Mouse (Mus musculus) heart, postnatal 36 days (tissue): ENCODE measurements around the gene Tpbgl. TPM values are rescaled to one million over a fixed set of nuclear protein-coding genes. Genes with fewer than 3 reads are reported as not detected.

Experiments
- DNase-seq, 2 experiments: peaks; one replicate each; pipeline ENCODE4 v3.0.0; 2021 to 2022
- intact Hi-C: fragments of 180-260 bp; cut with DNase I; formaldehyde crosslinking; loops from one replicate; pipeline ENCODE4 v1.15.1; 2025
- total RNA-seq, 2 experiments: library from RNA; stranded (reverse); gene quantifications; 2 replicates each; pipeline ENCODE4 v1.2.3; 2021

Gene Tpbgl
- 1 to 10 TPM; 3.0 to 3.6 TPM for total RNA-seq

DNA sequence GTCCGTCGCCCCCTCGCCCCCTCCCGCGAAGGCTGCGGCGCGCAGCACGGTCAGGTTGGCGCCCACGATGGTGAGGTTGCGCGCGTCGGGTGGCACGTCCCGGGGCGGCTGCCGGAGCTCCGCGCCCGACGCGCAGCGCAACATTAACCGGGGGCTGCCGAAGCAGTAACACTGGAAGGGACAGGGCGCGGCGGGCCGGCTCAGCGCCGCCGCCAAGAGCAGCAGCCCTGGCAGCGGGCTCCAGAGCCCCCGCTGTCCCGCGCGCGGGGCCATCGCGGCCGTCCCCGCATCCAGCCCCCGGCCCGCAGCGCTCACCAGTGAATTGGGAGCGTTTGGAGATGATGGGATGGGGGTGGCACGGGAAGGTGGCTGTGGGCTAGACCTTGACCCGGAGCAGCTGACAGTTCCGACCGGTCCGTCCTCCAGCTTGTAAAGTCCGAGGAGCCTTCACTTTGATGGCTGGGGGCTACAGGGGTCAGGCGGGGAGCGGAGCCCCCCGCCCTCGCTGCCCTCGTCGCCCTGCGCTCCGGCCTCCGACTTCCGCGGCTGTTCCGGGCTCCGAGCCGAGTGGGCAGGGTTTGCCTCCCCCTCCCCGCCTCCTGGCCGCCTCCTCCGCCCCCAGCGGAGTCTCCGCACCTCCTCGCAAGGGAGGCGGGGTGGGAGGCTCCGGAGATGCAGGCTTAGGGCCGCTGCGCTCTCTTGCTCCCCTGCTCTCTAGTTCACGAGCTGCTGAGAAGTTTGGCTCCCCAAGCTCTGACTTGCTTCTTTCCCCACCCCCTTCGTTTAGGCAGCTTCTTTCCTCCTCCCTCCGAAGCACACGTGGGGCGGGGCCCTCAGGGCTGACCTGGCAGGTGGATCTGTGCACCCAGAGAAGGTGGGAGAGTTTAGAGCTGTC, at the start of gene Tpbgl:
Gene Tpbgl, minus strand, starts transcription at position 728 of the 895 bp plus-strand sequence.
- DNase-seq = peak; percentile 77 to 79
- intact Hi-C loops = loop anchor here (2.0 kb wide), 1 partner anchor 32 kb away; no protein-coding TSS in a partner anchor

DNA sequence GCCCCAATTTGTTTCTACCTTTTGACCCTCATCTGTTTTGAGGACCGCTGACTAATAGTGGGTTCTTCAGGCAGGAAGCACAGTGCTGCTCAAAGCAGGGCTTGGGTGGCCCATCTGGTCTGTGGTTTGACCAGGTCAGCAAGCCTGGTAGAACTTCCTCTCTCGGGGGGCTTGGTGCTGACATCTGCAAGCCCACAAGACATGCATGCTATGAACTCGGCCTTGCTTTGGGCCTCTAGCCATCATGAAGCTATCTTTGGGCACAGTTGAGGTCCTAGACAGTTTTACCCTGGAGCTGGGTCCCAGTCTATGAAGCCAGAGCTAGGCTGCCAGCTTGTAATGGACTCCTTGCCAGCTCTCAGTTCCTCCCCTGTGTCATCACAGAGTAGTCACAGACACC, 48.0 kb upstream of the Tpbgl start:
- intact Hi-C loops = no loop called here
- DNase-seq = no peak

DNA sequence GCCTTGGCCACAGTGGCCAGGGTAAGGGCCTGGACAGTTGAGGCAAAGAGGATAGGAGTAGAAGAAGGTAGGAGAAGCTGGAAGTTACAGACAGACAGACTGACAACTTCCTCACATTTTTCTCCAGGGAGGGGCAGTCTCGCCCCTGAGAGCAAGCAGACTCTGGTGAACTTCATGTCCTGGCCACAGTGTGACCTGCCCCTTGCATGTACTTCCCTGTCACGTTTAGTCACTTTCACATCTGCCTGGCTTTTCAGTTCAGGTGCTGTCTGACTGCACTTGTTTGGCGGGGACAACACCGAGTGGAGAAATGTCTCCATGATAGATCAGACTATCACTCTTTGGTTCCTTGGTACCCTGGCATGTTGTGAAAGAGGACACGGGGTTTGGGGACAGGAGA, 47.3 kb upstream of the Tpbgl start:
- DNase-seq = no peak
- intact Hi-C loops = no loop called here

DNA sequence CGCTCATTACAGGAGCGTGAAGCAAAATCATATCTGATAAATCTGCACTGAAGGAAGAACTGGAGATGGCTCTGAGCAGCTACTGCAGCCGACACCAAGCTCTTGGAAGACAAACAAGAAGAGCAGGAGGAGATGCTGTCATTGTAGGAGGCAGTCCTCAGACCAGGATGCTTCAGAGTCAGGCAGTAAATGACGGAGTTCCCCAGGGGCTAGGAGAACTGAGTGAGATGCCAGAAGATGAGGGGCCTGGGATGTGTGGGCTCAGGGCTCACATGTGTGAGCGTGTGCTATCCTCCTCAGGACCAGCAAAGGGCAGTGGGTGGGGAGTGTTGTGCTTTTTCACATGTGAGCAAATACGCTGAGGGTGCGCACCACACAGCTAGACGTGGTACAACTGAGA, 46.3 kb upstream of the Tpbgl start:
- intact Hi-C loops = no loop called here
- no peak for DNase-seq

DNA sequence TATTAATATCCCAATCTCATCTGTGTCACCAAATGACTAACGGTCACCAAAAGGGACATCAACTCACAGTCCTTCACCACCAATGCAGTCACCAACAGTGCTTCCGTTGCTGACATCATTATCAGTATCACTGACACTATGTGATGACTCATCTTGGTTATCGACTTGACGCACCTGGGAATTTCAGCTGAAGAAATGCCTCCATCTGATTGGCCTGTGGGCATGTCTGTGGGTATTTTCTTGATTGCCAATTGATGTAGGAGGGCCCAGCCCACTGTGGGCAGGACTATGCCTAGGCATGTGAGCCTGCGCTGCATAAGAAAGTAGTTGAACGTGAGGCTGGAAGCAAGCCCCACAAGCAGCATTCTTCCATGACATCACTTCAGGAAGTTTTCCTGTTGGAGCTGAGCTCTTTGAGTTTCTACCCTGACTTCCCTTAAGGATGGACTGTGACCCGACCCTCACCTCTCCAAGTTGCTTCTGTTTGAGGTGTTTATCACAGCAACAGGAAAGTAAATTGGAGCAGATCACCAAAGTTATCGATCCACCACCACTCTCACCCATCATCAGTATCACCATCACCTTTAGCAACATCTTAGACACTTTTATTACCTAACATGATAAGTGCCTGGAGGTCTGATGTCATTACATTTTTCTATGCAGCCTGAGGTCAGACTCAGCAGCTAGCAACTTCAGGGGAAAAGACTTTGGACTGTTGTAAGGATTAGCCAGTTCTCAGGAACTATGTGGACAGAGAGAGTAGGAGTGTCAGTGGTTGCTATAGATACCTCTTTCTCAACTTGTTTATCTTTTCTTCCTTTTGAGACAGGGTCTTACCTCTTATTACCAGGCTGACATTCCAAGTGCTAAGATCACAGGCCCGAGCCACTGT, 44.9 kb upstream of the Tpbgl start:
- intact Hi-C loops = no loop called here
- DNase-seq = no peak

DNA sequence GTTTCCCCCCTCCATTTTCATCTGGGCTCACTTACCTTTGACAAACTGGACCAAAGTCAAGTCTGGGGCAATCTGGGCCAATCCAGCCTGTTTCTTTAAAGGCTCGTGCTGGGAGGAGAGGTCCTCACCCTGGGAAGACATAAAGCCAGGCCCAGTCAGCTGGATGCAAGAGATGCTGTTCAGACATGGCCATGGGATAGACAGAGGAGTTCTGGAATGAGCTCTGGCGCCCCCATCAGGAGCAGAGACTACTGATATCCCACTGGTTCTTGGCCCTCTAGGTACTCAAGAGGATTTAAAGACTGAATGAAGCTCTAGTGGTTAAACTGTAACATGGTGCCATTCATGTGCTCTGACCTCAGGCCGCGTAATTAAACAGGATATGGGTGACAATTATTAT, 44.0 kb upstream of the Tpbgl start:
- no peak for DNase-seq
- intact Hi-C loops = no loop called here

DNA sequence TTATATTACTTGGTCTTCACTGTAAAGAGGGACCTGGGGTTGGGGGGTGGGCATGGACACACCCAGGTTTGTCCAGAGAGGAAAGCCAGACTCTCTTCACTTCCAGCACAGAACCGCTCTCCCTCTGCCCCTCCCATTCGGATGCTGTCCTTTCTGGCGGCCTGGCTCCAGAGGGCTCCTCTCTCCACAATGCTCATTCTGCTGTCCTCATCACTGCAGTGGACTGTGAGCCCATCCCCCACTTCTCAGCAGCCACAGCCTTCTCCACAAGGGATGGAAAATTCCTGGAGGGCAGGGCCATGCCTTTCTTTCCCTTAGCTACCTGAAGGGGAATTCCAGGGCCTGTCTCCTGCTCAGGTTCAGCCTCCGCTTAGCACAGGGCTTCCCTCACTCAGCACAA, 41.9 kb upstream of the Tpbgl start:
- DNase-seq = no peak

DNA sequence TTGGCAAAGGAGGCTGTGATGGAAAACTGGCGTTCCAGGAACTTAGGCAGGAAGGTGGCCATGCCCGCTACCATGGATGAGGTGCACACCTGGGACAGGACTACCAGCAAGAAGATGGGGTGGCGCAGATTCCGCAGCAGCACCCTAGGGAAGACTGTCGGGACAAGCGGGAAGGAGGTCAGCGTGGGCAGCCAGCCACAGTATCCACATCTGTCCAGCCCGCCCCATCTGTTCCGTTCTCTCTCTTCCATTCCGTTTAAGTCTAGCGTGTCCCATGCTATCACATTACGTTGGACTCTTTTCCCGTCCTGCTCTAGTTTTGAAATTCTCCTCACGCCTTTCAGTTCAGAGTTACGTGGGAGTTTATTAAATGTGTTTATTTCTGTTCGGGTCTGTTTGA, 40.2 kb upstream of the Tpbgl start:
- intact Hi-C loops = no loop called here
- no peak for DNase-seq

More for the DNA sequence above, 41.9 kb upstream of the Tpbgl start:
- intact Hi-C loops = loop anchor here (2.0 kb wide), 1 partner anchor 42 kb away; the partner anchor contains the start of gene Slco2b1

DNA sequence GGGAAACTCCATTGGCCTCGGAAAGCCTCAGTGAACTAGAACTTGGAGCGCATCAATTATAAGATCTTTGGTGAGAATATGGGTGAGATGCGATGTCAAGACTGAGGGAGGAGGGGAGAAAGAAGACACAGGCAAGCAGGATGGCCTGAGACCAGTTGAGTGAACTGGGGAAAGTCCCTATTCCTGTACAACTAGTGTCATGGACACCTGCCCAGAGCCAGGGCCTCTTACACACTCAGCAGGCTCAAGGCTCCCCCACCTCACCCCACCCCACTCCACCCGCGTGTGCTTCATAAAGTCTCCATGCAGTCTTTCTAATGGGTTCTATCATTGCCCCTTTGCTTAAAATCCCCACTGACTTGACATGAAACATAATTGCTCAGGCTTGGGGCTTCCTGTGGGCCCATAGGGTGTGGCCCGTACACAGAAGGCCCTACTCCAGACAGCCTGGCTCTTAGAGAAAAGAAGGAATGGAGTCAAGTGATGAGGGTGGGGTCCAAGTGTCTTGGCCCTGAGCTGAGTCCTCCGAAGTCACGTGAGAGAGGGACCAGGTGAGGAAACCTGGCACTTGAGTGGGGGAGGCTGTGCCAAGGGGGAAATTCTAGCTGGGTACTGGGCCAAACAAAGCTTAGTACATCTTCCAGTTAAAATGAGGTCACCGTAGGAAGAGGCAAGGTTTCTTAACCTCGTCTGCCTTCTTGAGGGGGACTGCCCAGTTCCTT, 39.0 kb upstream of the Tpbgl start:
- no peak for DNase-seq

DNA sequence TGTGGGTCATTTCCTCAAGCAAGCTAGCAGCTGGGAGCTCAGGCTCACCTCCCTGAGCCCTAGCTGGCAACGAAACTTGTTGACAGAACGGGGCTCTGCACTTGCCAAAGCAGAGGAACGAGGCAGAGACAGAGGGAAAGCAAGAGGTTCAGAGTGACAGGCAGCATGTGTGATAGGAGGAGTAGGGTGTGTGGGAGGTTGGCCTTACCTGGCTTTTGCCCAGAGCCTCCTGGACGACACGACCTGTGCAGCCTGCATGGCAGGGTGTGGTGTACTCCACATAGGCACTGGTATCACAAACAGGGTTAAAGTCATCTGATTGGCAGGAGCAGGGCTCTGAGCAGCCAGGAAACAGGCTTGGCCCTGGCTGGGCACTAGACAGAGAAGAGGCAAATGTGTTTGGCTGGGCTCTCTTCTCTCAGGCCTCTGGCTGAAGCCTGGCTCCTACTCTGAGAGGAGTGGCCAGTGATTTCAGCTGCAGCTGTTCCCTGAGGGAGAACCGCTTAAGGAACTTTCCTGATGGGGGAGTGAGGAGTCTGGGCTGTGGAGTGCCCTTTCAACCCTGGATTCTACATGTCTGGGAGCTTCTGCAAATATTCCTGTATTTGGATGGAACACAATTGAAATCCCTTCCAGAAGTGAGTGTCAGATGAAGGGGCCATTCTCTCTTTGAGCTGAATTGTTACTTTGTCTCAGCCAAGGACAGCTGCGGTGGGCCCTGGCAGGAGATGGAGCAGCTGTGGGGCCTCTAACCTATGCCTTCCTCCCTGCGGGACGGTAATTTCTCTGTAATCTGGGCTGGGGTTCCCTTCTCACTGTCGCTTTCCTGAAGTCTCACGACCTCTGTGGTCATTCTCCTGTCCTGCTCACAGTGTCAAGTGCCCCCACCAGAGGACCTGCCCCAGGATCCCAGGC, 37.9 kb upstream of the Tpbgl start:
- peak; percentile 74 to 86 for DNase-seq
- intact Hi-C loops = no loop called here

More for the DNA sequence above, 39.0 kb upstream of the Tpbgl start:
- intact Hi-C loops = no loop called here

DNA sequence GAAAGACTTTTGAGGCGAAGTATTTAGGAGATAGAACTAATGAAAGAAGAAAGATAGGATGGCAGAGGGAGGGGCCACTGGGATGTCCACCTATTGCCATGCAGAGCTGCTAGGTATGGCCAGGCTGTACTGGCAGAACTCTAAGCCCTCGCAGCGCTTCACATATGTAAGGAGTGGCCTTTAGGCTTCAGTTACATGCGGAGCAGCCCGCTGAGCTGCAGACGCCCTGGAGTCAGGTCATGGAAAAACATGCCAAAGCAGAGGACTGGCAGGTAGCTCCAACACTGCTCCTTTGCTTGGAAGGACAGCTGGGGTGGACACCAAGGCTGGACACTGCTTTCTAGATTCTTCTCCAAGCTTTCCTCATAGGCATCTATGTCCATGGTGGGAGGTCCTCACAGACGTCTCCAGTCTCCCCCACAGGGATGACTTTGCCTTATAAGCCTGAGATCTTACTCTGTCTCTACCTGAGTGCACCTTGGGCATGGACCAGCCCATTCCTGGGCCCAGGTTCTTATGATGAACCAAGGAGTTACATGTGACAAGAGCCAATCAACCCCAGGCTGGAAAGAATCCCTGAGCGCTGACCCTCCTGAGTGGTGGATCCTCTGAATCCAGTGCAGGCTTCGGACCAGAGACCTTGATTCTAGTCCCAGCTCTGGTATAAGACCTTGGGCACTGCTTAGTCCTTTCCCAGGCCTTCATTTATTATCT, 36.8 kb upstream of the Tpbgl start:
- intact Hi-C loops = no loop called here
- no peak for DNase-seq

DNA sequence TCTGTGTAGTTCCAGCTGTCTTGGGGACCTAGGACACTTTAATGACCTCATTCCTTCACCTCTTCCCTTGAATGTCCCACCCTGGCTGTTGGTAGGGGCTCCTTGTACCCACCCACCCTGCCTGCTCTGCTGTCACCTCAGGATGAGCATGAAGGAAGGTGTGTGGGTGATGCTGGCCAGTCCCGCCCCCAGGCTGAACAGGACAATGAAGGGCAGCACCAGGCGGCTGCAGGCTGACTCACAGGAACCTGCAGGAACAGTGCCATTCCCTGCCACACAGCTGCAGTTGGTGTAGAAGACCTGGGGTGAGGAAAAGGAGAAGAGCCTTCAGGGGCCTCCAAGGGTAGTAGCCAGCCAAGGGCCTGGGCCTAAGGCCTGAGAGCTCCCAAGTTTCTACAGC, 35.4 kb upstream of the Tpbgl start:
- no peak for DNase-seq
- intact Hi-C loops = no loop called here

DNA sequence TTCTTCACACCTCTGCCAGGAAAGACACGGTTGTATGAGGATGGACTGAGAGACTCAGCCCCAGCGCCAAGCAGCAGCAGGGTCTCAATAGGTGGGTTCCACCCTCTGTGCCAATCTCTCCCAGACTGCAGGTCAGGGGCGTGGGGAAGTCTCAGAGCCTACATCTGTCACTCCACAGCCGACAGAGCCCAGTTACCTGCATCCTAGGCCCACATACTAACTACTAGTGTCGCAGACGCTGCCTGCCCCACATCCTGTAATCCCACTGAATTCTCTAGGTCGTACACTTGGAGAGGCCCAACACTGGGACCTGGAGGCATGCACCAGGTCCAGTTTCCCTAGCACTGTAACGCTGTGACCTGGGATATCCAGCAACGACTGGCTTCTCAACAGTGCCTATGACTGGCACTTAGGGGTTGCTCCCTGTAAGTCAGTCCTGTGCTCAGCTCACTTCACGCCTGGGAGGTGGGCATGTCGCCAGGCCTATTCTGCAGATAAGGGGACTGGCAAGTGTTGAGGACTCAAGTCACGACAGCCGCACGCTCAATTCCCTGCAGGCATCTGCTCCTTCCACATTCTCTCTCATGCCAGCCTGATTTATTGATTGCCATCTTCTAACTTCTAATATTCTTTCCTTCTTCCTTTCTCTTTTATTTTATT, 34.8 kb upstream of the Tpbgl start:
- peak; percentile 44 to 69 for DNase-seq
- intact Hi-C loops = no loop called here

DNA sequence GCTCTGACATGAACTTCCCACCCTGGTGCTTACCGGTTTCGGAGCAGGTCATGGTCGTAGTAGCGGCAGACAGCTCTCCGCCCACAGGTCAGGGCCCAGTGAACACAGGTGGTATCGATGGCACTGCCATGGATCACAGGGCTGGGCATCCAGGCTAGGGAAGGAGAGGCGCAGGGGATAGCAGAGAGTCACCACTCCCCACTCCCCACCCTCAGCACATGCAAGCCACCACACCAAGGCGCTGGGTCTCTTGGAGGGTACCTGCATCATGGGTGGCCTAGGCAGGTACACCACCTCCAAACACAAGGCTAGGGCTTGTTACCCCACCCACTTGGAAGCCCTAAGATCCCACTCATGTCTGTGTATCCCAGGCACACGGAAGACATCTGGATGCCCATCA, 34.2 kb upstream of the Tpbgl start:
- DNase-seq = no peak
- intact Hi-C loops = no loop called here

DNA sequence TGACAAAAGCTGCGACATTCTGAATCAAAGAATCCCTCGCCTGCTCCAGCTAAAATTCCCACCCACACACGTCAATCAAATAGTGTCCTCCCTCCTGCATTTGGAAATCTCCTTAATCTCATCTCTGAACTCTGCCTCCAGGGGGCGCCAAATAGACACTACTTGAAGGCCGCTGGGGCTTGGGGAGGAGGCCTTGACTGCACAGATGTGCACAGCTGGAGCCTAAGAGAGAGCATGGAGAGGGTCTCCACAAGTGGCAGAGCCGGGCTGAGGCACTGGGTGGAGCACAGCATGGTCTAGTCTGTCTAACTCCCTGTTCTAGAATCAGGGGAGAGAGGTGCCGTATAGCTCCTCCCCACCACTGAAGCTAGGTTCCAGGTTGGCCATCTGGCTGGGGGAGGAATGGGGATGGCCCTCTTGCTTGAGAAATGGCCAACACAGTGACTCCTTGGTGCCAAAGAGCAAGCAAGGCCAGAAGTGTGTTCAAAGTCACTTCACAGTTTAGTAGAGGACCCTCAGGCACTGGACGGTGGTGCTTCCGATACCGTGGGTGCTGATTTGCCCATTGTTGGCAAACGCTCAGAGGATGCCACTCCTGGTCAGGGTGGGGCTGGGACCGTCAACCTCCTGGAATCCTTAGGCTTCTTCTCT, 32.6 kb upstream of the Tpbgl start:
- intact Hi-C loops = loop anchor here (1.0 to 2.0 kb wide), 4 partner anchors 33 to 217 kb away; partner anchors contain the start of gene Tpbgl
- DNase-seq = peak; percentile 89 to 90

DNA sequence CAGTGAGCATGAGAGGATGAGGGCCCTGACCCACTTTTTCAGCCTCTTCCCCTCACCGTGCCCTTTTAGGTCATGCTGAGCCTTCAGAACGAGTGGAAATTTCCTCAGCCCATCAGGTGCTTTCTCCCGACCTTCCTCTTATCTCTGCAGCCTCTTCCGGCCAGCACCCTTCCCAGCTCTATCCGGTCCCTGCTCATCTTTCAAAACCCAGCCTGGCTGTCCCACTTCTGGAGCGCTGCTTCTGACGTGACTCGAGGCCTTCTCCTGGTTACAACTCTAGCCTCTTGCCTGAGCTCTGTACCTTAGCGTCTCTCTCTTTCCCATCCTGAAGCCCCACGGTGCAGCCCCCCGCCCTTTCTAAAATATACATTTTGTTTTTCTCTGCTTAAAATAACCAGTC, 27.3 kb upstream of the Tpbgl start:
- no peak for DNase-seq
- intact Hi-C loops = no loop called here

DNA sequence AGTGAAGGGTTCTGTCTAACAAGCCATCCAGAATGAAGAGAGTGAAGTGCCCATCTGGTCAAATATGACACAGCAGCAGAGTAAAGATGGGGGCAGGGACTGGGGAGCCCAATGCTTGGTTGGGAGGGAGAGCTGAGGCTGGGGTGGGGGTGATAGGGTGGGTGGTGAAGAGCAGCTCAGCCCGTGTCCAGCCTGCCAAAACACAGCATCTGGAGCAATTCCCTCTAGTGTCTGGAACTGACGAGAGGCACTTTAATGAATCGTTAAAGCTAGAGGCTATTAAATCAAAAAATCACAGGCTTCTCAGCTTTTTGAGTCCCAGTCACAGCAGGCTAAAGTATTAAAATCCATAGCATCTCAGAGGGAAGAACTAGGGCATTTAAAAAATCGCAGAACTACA, 22.7 kb upstream of the Tpbgl start:
- intact Hi-C loops = no loop called here
- no peak for DNase-seq

DNA sequence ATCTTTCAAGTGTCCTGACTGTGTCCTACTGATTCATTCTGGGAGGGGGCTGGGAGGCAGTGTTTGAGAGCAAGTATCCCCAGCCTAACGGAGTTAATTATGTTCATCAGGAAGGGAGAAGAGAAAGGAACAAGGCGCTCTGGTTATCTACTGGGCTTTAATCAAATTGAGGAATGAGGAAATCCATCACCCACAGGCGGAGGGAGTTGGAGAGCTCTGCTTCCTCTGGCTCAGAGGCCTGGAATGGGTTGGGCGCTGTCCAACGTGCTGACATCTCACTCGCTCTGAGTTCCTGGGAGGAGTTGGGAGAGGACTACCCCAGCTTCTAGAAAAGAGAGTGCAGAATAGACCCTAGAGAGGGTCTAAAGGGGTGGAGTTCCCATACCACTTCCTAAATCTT, 21.7 kb upstream of the Tpbgl start:
- DNase-seq = peak; percentile 74 to 77

More for the DNA sequence above, 21.7 kb upstream of the Tpbgl start:
- intact Hi-C loops = no loop called here
